Mouse (Mus musculus) MEL (cell line): ENCODE measurements around the gene M6pr. TPM values are rescaled to one million over a fixed set of nuclear protein-coding genes. Genes with fewer than 3 reads are reported as not detected.

Experiments
- DNase-seq: peaks from one replicate; pipeline ENCODE4 v3.0.0; 2011; ENCODE audit warnings: low read depth, low spot score
- H3K27ac ChIP-seq: 2 replicates; pipeline ENCODE4 v1.5.1; 2012; ENCODE audit warnings: low read depth, mild to moderate bottlenecking, control low read depth, low read length, moderate library complexity; ENCODE audit not compliant: control insufficient read depth
- H3K27me3 ChIP-seq, 2 experiments: fragments of 150-350 bp in 1 of 2; sonication (generic) in 1 of 2; 2 replicates each; pipeline ENCODE4 v1.6.1; 2012; ENCODE audit warnings: low read length in 2 of 2, mild to moderate bottlenecking in 2 of 2, improper control_type of control experiment in 1 of 2, moderate library complexity in 1 of 2; ENCODE audit not compliant: insufficient read depth in 2 of 2, control insufficient read depth in 1 of 2
- H3K36me3 ChIP-seq, 2 experiments: 2 replicates each; pipeline ENCODE4 v1.6.1; 2012 to 2014; ENCODE audit warnings: low read length in 2 of 2, improper control_type of control experiment in 1 of 2, inconsistent platforms in 1 of 2, mild to moderate bottlenecking in 1 of 2; ENCODE audit not compliant: insufficient read depth in 2 of 2, control insufficient read depth in 1 of 2
- H3K4me1 ChIP-seq, 2 experiments: fragments of 150-350 bp in 1 of 2; sonication (generic) in 1 of 2; 2 replicates each; pipeline ENCODE4 v1.6.1; 2012; ENCODE audit warnings: low read length in 2 of 2, improper control_type of control experiment in 1 of 2, mild to moderate bottlenecking in 1 of 2; ENCODE audit not compliant: insufficient read depth in 2 of 2, control insufficient read depth in 1 of 2
- H3K4me3 ChIP-seq, 2 experiments: fragments of 150-350 bp in 1 of 2; sonication (generic) in 1 of 2; 2 replicates each; pipeline ENCODE4 v1.5.1; 2012; ENCODE audit warnings: low read depth in 2 of 2, low read length in 2 of 2, mild to moderate bottlenecking in 2 of 2, moderate library complexity in 2 of 2, control low read depth in 1 of 2, improper control_type of control experiment in 1 of 2; ENCODE audit not compliant: control insufficient read depth in 1 of 2, insufficient read depth in 1 of 2
- H3K79me2 ChIP-seq: 2 replicates; pipeline ENCODE4 v1.6.1; 2012; ENCODE audit warnings: mild to moderate bottlenecking, low read length, moderate library complexity; ENCODE audit not compliant: control insufficient read depth, poor library complexity, insufficient read depth
- H3K9ac ChIP-seq: 2 replicates; pipeline ENCODE4 v1.6.1; 2012; ENCODE audit warnings: low read depth, mild to moderate bottlenecking, control low read depth, low read length, moderate library complexity; ENCODE audit not compliant: control insufficient read depth, poor library complexity, severe bottlenecking
- H3K9me3 ChIP-seq: fragments of 150-350 bp; sonication (generic); replicated peaks from 2 replicates; pipeline ENCODE4 v1.6.1; 2012; ENCODE audit warnings: mild to moderate bottlenecking, low read length, improper control_type of control experiment, moderate library complexity; ENCODE audit not compliant: insufficient read depth
- BHLHE40 ChIP-seq: IDR thresholded peaks from 2 replicates; pipeline ENCODE4 v1.6.1; 2012; ENCODE audit warnings: low read depth, mild to moderate bottlenecking, inconsistent platforms, low read length, improper control_type of control experiment, borderline replicate concordance
- CHD1 ChIP-seq: IDR thresholded peaks from 2 replicates; pipeline ENCODE4 v1.6.1; 2012; ENCODE audit warnings: low read depth, mild to moderate bottlenecking, inconsistent platforms, low read length, improper control_type of control experiment
- E2F4 ChIP-seq: IDR thresholded peaks from 2 replicates; pipeline ENCODE4 v1.6.1; 2011; ENCODE audit warnings: low read depth, low read length, improper control_type of control experiment, borderline replicate concordance
- ELF1 ChIP-seq: IDR thresholded peaks from 2 replicates; pipeline ENCODE4 v1.6.1; 2014; ENCODE audit warnings: low read depth, mild to moderate bottlenecking, inconsistent platforms, low read length, improper control_type of control experiment, moderate library complexity
- EP300 ChIP-seq, 2 experiments: IDR thresholded peaks; 2 replicates each; pipeline ENCODE4 v1.6.1; 2011; ENCODE audit warnings: improper control_type of control experiment in 2 of 2, low read length in 2 of 2, low read depth in 1 of 2, mild to moderate bottlenecking in 1 of 2
- ETS1 ChIP-seq: IDR thresholded peaks from 2 replicates; pipeline ENCODE4 v1.6.1; 2012; ENCODE audit warnings: low read depth, mild to moderate bottlenecking, inconsistent platforms, low read length, improper control_type of control experiment, moderate library complexity
- HCFC1 ChIP-seq: IDR thresholded peaks from 2 replicates; pipeline ENCODE4 v1.6.1; 2012; ENCODE audit warnings: low read depth, mild to moderate bottlenecking, inconsistent platforms, low read length, improper control_type of control experiment, moderate library complexity
- JUND ChIP-seq: IDR thresholded peaks from 2 replicates; pipeline ENCODE4 v1.6.1; 2011; ENCODE audit warnings: low read depth, mild to moderate bottlenecking, improper control_type of control experiment, low read length
- KAT2A ChIP-seq: conservative IDR thresholded peaks from 2 replicates; pipeline ENCODE4 v1.6.1; 2012; ENCODE audit warnings: low read depth, low read length, improper control_type of control experiment, inconsistent platforms
- MAFK ChIP-seq: IDR thresholded peaks from 2 replicates; pipeline ENCODE4 v1.6.1; 2011; ENCODE audit warnings: low read depth, mild to moderate bottlenecking, low read length, improper control_type of control experiment, borderline replicate concordance
- MAX ChIP-seq: IDR thresholded peaks from 2 replicates; pipeline ENCODE4 v1.6.1; 2011; ENCODE audit warnings: low read length, improper control_type of control experiment
- MAZ ChIP-seq: IDR thresholded peaks from 2 replicates; pipeline ENCODE4 v1.6.1; 2012; ENCODE audit warnings: low read depth, mild to moderate bottlenecking, inconsistent platforms, low read length, improper control_type of control experiment
- MXI1 ChIP-seq: IDR thresholded peaks from 2 replicates; pipeline ENCODE4 v1.6.1; 2011; ENCODE audit warnings: mild to moderate bottlenecking, low read depth, low read length, improper control_type of control experiment
- MYB ChIP-seq: IDR thresholded peaks from 2 replicates; pipeline ENCODE4 v1.6.1; 2011; ENCODE audit warnings: mild to moderate bottlenecking, low read depth, low read length, improper control_type of control experiment
- MYC ChIP-seq: IDR thresholded peaks from 2 replicates; pipeline ENCODE4 v1.6.1; 2011; ENCODE audit warnings: low read depth, mild to moderate bottlenecking, low read length, improper control_type of control experiment, moderate library complexity
- NELFE ChIP-seq: IDR thresholded peaks from 2 replicates; pipeline ENCODE4 v1.6.1; 2011; ENCODE audit warnings: low read depth, low read length, improper control_type of control experiment
- NRF1 ChIP-seq: IDR thresholded peaks from 2 replicates; pipeline ENCODE4 v1.6.1; 2014; ENCODE audit warnings: low read depth, mild to moderate bottlenecking, inconsistent platforms, low read length, improper control_type of control experiment, moderate library complexity; ENCODE audit not compliant: poor library complexity, insufficient read depth, severe bottlenecking
- POLR2A ChIP-seq, 2 experiments: IDR thresholded peaks; 2 replicates each; pipeline ENCODE4 v1.6.1; 2011 to 2012; ENCODE audit warnings: low read length in 2 of 2, mild to moderate bottlenecking in 2 of 2, control low read depth in 1 of 2, improper control_type of control experiment in 1 of 2, low read depth in 1 of 2, moderate library complexity in 1 of 2; ENCODE audit not compliant: control insufficient read depth in 1 of 2, insufficient read depth in 1 of 2, poor library complexity in 1 of 2
- RAD21 ChIP-seq: IDR thresholded peaks from 2 replicates; pipeline ENCODE4 v1.6.1; 2011; ENCODE audit warnings: mild to moderate bottlenecking, low read depth, low read length, improper control_type of control experiment
- SIN3A ChIP-seq: IDR thresholded peaks from 2 replicates; pipeline ENCODE4 v1.6.1; 2012; ENCODE audit warnings: low read length, improper control_type of control experiment, inconsistent platforms
- ZKSCAN1 ChIP-seq: IDR thresholded peaks from 2 replicates; pipeline ENCODE4 v1.6.1; 2012; ENCODE audit warnings: low read depth, mild to moderate bottlenecking, inconsistent platforms, low read length, improper control_type of control experiment, moderate library complexity
- ZNF384 ChIP-seq: IDR thresholded peaks from 2 replicates; pipeline ENCODE4 v1.6.1; 2012; ENCODE audit warnings: low read depth, mild to moderate bottlenecking, inconsistent platforms, low read length, improper control_type of control experiment
- polyA plus RNA-seq, 2 experiments: library from polyadenylated mRNA; stranded (reverse) in 1 of 2; unstranded in 1 of 2; fragments of >175 nt in 1 of 2; fragments of >200 nt in 1 of 2; gene quantifications; 2 replicates each; pipeline versions ENCODE4 v1.2.1 to v1.2.4; 2012; ENCODE audit warnings: low replicate concordance in 2 of 2, low read depth in 1 of 2; ENCODE audit not compliant: insufficient read length in 2 of 2, insufficient read depth in 1 of 2, missing spikeins in 1 of 2
- total RNA-seq: library from RNA; depleted of rRNA; stranded (reverse); fragments of 300-350 nt; gene quantifications from 2 replicates; pipeline ENCODE4 v1.2.3, GENCODE M21; 2012

Gene M6pr
- total and polyA plus RNA-seq, 3 experiments: 183 to 186 TPM; not detected in 1

DNA sequence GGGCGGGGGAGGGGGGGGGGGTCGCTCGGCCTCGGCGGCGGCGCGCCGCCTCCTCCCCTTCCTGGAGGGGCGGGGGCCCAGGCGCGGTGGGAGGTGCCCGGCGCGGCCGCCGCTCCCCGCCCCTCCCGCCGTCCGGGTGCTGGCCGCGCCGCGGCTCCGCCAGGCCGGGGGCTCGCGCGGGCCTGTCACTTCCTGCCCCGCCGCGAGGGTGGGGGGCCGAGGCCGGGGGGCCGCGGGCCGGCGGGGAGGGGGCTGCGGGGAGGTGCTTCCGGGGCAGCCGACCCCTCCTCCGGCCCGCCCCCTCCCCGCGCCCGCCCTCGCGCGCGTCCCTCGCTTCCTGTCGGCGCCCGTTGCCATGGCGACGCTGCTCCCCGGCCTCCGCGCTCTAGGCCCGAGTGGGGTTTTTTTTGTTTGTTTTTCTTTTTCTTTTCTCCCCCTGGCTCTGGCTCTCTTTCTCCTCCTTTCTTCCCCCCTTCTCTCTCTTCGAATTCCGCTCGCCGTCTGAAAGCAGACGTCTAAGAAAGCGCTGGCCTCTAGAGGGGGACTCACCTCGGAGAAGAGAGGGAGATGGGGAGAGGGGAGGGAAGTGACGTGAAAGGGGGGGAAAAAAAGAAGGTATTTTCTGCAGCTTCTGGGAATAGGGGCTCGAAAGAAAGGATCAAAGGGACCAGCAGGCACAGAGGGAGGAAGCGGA is 31.3 kb downstream of the M6pr start:
- H3K4me1 ChIP-seq: peaks cover 20 to 21% of the 10 kb centered on the region in 2 experiments
- no peaks in the 10 kb centered on the region for H3K9me3 ChIP-seq
- peaks cover 0 to 34% of the 10 kb centered on the region in 2 experiments; a peak in 2 of 4 replicates for H3K36me3 ChIP-seq
- H3K79me2 ChIP-seq: peaks cover 6% of the 10 kb centered on the region; the same call in 1 of the 2 replicates
- H3K27ac ChIP-seq: peak overlapping the region; percentile 95
- peak; percentile 88 for DNase-seq
- H3K4me3 ChIP-seq: peak overlapping the region; percentile 91 to 100
- TF ChIP-seq HCFC1: peak; percentile 61
- TF ChIP-seq ZNF384: peak; percentile 45
- no peak for TF ChIP-seq NRF1
- no peak for TF ChIP-seq RAD21
- TF ChIP-seq ELF1: peak; percentile 71
- TF ChIP-seq MXI1: no peak
- TF ChIP-seq SIN3A: peak; percentile 85
- peak overlapping the region; percentile 95 for H3K9ac ChIP-seq
- H3K27me3 ChIP-seq: no peaks in the 10 kb centered on the region

- Histone ChIP-seq H3K4me3 (peak within 1 kb of the TSS; percentile 91 to 100), H3K9me3 (no peaks in the 10 kb centered on the region), H3K27ac (peak within 1 kb of the TSS; percentile 95), H3K9ac (peak within 1 kb of the TSS; percentile 95), H3K36me3 (peaks cover 0 to 38% of the 10 kb centered on the region in 2 experiments; a peak in 2 of 4 replicates), H3K27me3 (no peaks in the 10 kb centered on the region), H3K4me1 (peaks cover 22 to 23% of the 10 kb centered on the region in 2 experiments), H3K79me2 (peaks cover 6% of the 10 kb centered on the region; the same call in 1 of the 2 replicates)
- TF ChIP-seq JUND (no peak), ETS1 (peak; percentile 71), MYC (peak; percentile 79; the same call in 1 of the 2 replicates), BHLHE40 (peak; percentile 91), MAFK (no peak), MAX (peak; percentile 89), ZNF384 (peak; percentile 24; the same call in 1 of the 2 replicates), SIN3A (peak; percentile 80), E2F4 (peak; percentile 90), KAT2A (no peak; the same call in 1 of the 2 replicates), ZKSCAN1 (peak; percentile 93), EP300 (IDR thresholded peaks at IDR 0.05; ENCODE audit: low read depth in 1 of 2, low read length in 2 of 2) (peak; percentile 28 to 33; a peak in 1 of 4 replicates), POLR2A (IDR thresholded peaks at IDR 0.05; ENCODE audit: control insufficient read depth in 1 of 2, insufficient read depth in 1 of 2, low read depth in 1 of 2, low read length in 2 of 2, poor library complexity in 1 of 2) (peak in 1 of 2 experiments; percentile 48; a peak in 1 of 4 replicates), MAZ (peak; percentile 73; the same call in 1 of the 2 replicates), NELFE (peak; percentile 30; the same call in 1 of the 2 replicates), CHD1 (no peak), MXI1 (peak; percentile 71; the same call in 1 of the 2 replicates), MYB (0 out of 2 replicates have a peak, but pooled peaks have one; percentile 12)
- DNase-seq: peak; percentile 82
Measured at GRCm38 (mm10) chr6:122340349-122341000, 32.0 kb downstream of the M6pr start, which contains the start of gene Phc1. TSS of gene Phc1 (minus strand) at chr6:122340561.
